Mouse (Mus musculus): ENCODE measurements around the gene Hnrnpa3. TPM values are rescaled to one million over a fixed set of nuclear protein-coding genes. Genes with fewer than 3 reads are reported as not detected.
"Not testable (repeated sequence)": the region's sequence is repeated elsewhere in the genome, so short reads cannot be mapped to it uniquely, and the experiment has no call there.

Hnrnpa3 gene
- total and polyA plus RNA-seq, 3 experiments: 126 to 437 (median 342) TPM

DNA sequence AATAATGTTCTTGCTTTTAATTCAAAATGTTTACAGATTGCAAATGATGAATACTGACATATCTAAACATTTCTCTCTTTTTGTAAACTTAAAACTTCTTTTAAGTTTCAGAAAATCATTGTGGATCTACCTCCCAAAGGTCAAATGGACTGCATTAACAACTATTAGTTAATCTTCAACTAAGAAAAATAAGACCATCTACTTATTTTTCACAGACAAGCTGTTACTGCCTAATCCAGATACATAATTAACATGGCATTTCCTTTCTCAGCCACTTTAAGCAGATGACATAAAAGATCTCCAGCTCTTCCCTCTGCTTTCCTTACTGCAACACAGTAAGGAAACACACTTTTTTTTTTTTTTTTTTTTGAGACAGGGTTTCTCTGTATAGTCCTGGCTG lies 21.7 kb upstream of the Hnrnpa3 start:
- no peaks in the 10 kb centered on the region for H3K9me3 ChIP-seq (replicated peaks; ENCODE audit: insufficient read depth, low read length)
- no peaks in the 10 kb centered on the region for H3K4me1 ChIP-seq (ENCODE audit: control insufficient read depth in 1 of 2, insufficient read depth in 2 of 2, low read length in 2 of 2)
- H3K9ac ChIP-seq (ENCODE audit: control insufficient read depth, low read depth, low read length, poor library complexity, severe bottlenecking): no peak overlapping the region
- no peaks in the 10 kb centered on the region for H3K79me2 ChIP-seq (ENCODE audit: control insufficient read depth, insufficient read depth, low read length, poor library complexity)
- H3K27me3 ChIP-seq (ENCODE audit: control insufficient read depth in 1 of 2, insufficient read depth in 2 of 2, low read length in 2 of 2): no peaks in the 10 kb centered on the region
- TF ChIP-seq ZNF384 (IDR thresholded peaks at IDR 0.05; ENCODE audit: low read depth, low read length) (peak; percentile 12; the same call in 1 of the 2 replicates), MAZ (IDR thresholded peaks at IDR 0.05; ENCODE audit: low read depth, low read length) (no peak)
- no peaks in the 10 kb centered on the region; a peak in 1 of 4 replicates for H3K36me3 ChIP-seq (ENCODE audit: control insufficient read depth in 1 of 2, insufficient read depth in 2 of 2, low read length in 2 of 2)
- H3K4me3 ChIP-seq (ENCODE audit: control insufficient read depth in 1 of 2, insufficient read depth in 1 of 2, low read depth in 2 of 2, low read length in 2 of 2): no peak overlapping the region
- no peak overlapping the region for H3K27ac ChIP-seq (ENCODE audit: control insufficient read depth, low read depth, low read length)
- DNase-seq (ENCODE audit: low read depth, low spot score): no peak

DNA sequence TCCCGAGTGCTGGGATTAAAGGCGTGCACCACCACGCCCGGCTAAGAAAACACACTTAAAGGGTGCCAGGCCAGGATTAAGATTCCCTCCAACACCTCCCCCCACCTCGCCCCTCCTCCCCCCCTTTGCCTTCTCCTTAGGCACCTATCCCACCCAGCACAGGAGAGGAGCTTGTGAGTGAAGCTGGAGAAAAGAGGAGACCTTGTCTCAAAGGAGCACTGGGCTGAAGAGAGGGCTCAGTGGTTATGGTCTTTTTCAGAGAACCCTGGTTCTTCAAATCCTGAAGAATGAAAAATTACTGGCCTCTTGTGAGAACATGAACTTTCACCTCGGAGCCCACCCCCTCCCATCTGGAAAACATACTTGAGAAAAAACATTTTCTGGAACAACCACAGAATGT lies 21.2 kb upstream of the Hnrnpa3 start:
- not testable (repeated sequence) for H3K4me3 ChIP-seq (ENCODE audit: control insufficient read depth in 1 of 2, insufficient read depth in 1 of 2, low read depth in 2 of 2, low read length in 2 of 2); DNase-seq (ENCODE audit: low read depth, low spot score); H3K9ac ChIP-seq (ENCODE audit: control insufficient read depth, low read depth, low read length, poor library complexity, severe bottlenecking); H3K79me2 ChIP-seq (ENCODE audit: control insufficient read depth, insufficient read depth, low read length, poor library complexity); H3K36me3 ChIP-seq (ENCODE audit: control insufficient read depth in 1 of 2, insufficient read depth in 2 of 2, low read length in 2 of 2); H3K9me3 ChIP-seq (replicated peaks; ENCODE audit: insufficient read depth, low read length); H3K27ac ChIP-seq (ENCODE audit: control insufficient read depth, low read depth, low read length); H3K27me3 ChIP-seq (ENCODE audit: control insufficient read depth in 1 of 2, insufficient read depth in 2 of 2, low read length in 2 of 2); H3K4me1 ChIP-seq (ENCODE audit: control insufficient read depth in 1 of 2, insufficient read depth in 2 of 2, low read length in 2 of 2)

DNA sequence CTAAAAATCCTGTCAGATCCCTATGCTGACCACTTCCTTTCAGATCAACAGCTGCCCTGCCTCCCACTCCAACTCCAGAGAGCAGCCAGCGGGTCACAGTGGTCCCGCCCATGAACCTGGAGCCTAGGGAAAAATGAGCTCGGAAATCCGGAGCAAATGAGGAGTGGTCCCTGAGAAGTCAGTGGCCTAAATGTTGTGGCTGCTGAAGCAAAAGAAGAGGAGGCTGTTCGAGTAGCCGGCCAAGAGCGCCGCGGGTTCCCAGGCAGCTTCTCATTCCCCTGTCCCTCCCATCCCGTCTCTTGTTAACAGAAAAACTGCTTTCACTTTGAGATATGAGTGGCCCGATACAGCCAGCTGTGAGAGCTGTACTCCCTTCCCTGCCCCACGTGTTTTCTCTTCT lies 19.5 kb upstream of the Hnrnpa3 start:
- not testable (repeated sequence) for H3K9me3 ChIP-seq (replicated peaks; ENCODE audit: insufficient read depth, low read length); DNase-seq (ENCODE audit: low read depth, low spot score); H3K36me3 ChIP-seq (ENCODE audit: control insufficient read depth in 1 of 2, insufficient read depth in 2 of 2, low read length in 2 of 2); H3K27me3 ChIP-seq (ENCODE audit: control insufficient read depth in 1 of 2, insufficient read depth in 2 of 2, low read length in 2 of 2); H3K79me2 ChIP-seq (ENCODE audit: control insufficient read depth, insufficient read depth, low read length, poor library complexity); H3K4me1 ChIP-seq (ENCODE audit: control insufficient read depth in 1 of 2, insufficient read depth in 2 of 2, low read length in 2 of 2)
- Histone ChIP-seq H3K9ac (ENCODE audit: control insufficient read depth, low read depth, low read length, poor library complexity, severe bottlenecking) (peak overlapping the region; percentile 29; the same call in 1 of the 2 replicates), H3K4me3 (ENCODE audit: control insufficient read depth in 1 of 2, insufficient read depth in 1 of 2, low read depth in 2 of 2, low read length in 2 of 2) (peak overlapping the region; percentile 51 to 69), H3K27ac (ENCODE audit: control insufficient read depth, low read depth, low read length) (peak overlapping the region; percentile 73)

DNA sequence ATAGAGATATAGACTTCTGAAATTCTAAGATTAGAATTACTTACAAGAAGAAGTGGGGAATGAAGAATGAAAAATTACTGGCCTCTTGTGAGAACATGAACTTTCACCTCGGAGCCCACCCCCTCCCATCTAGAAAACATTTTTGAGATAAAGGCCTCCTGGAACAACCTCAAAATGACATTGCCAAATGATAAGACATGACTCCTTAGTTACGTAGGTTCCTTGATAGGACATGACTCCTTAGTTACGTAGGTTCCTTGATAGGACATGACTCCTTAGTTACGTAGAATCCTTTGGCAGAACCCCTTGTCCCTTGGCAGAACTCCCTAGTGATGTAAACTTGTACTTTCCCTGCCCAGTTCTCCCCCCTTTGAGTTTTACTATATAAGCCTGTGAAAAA lies 16.7 kb upstream of the Hnrnpa3 start:
- H3K4me3 ChIP-seq (ENCODE audit: control insufficient read depth in 1 of 2, insufficient read depth in 1 of 2, low read depth in 2 of 2, low read length in 2 of 2); H3K27ac ChIP-seq (ENCODE audit: control insufficient read depth, low read depth, low read length); H3K36me3 ChIP-seq (ENCODE audit: control insufficient read depth in 1 of 2, insufficient read depth in 2 of 2, low read length in 2 of 2); H3K9me3 ChIP-seq (replicated peaks; ENCODE audit: insufficient read depth, low read length); H3K4me1 ChIP-seq (ENCODE audit: control insufficient read depth in 1 of 2, insufficient read depth in 2 of 2, low read length in 2 of 2); DNase-seq (ENCODE audit: low read depth, low spot score); H3K27me3 ChIP-seq (ENCODE audit: control insufficient read depth in 1 of 2, insufficient read depth in 2 of 2, low read length in 2 of 2); H3K79me2 ChIP-seq (ENCODE audit: control insufficient read depth, insufficient read depth, low read length, poor library complexity); H3K9ac ChIP-seq (ENCODE audit: control insufficient read depth, low read depth, low read length, poor library complexity, severe bottlenecking): not testable (repeated sequence)
- TF ChIP-seq GATA1 (IDR thresholded peaks at IDR 0.05; ENCODE audit: low read depth, low read length): peak; percentile 71
- TF ChIP-seq ETS1 (IDR thresholded peaks at IDR 0.05; ENCODE audit: low read depth, low read length): peak; percentile 72
- TF ChIP-seq EP300 (IDR thresholded peaks at IDR 0.05; ENCODE audit: low read depth in 1 of 2, low read length in 2 of 2): peak; percentile 26 to 44; a peak in 1 of 4 replicates
- 0 out of 2 replicates have a peak, but pooled peaks have one; percentile 29 for TF ChIP-seq RCOR1 (IDR thresholded peaks at IDR 0.05; ENCODE audit: low read depth, low read length)
- TF ChIP-seq TCF12 (IDR thresholded peaks at IDR 0.05; ENCODE audit: low read depth, low read length): 0 out of 2 replicates have a peak, but pooled peaks have one; percentile 29
- 0 out of 2 replicates have a peak, but pooled peaks have one; percentile 26 for TF ChIP-seq MAZ (IDR thresholded peaks at IDR 0.05; ENCODE audit: low read depth, low read length)
- TF ChIP-seq SIN3A (IDR thresholded peaks at IDR 0.05; ENCODE audit: low read length): peak; percentile 53
